Mouse (Mus musculus): ENCODE measurements around the gene Asphd1. TPM values are rescaled to one million over a fixed set of nuclear protein-coding genes. Genes with fewer than 3 reads are reported as not detected.

Asphd1 gene
- polyA plus RNA-seq, 1 experiment from 2014 or later = 11.5 TPM

DNA sequence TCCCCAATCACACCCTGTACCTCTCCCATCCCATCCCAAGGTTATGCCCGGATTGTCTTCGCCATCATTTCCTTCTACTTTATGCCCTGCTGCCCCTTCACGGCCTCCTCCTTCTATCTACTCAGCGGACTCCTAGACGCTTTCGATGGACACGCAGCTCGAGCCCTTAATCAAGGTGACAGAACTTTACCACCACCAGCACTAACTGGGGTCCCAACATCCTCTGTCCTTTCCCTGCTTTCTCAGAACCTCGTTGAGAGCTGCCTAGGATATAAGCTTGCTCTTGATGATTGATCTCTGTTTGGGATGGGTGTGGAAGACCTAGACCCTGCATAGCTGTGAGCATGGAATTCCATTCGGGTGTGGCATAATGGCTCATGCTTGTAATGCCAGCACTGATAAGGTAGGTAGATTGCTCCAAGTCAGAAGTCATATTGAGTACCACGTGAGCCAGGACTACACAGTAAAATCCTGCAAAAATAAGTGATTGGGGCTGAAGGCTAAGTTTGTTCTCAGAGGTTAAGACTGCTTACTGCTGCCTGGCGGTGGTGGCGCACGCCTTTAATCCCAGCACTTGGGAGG is 27.6 kb upstream of the Asphd1 start:
- WGBS = 29% methylated on average over 14 of the region's 14 CpGs
- Histone ChIP-seq H3K27me3 (replicated peaks; ENCODE audit: control insufficient read depth, insufficient read depth, low read length) (no peaks in the 10 kb centered on the region), H3K9ac (ENCODE audit: low read depth, low read length) (peak overlapping the region; percentile 99), H3K4me3 (ENCODE audit: low read length) (peak overlapping the region; percentile 99), H3K36me3 (ENCODE audit: control insufficient read depth, insufficient read depth, low read length) (peaks cover 20% of the 10 kb centered on the region; the same call in 1 of the 2 replicates), H3K4me1 (ENCODE audit: control insufficient read depth, insufficient read depth, low read depth, low read length) (peaks cover 9% of the 10 kb centered on the region), H3K27ac (ENCODE audit: low read depth, low read length) (peak overlapping the region; percentile 97), H3K4me2 (ENCODE audit: low read length) (peak overlapping the region; percentile 96), H3K9me3 (ENCODE audit: control insufficient read depth, low read length) (no peaks in the 10 kb centered on the region)
- no peak for ATAC-seq

DNA sequence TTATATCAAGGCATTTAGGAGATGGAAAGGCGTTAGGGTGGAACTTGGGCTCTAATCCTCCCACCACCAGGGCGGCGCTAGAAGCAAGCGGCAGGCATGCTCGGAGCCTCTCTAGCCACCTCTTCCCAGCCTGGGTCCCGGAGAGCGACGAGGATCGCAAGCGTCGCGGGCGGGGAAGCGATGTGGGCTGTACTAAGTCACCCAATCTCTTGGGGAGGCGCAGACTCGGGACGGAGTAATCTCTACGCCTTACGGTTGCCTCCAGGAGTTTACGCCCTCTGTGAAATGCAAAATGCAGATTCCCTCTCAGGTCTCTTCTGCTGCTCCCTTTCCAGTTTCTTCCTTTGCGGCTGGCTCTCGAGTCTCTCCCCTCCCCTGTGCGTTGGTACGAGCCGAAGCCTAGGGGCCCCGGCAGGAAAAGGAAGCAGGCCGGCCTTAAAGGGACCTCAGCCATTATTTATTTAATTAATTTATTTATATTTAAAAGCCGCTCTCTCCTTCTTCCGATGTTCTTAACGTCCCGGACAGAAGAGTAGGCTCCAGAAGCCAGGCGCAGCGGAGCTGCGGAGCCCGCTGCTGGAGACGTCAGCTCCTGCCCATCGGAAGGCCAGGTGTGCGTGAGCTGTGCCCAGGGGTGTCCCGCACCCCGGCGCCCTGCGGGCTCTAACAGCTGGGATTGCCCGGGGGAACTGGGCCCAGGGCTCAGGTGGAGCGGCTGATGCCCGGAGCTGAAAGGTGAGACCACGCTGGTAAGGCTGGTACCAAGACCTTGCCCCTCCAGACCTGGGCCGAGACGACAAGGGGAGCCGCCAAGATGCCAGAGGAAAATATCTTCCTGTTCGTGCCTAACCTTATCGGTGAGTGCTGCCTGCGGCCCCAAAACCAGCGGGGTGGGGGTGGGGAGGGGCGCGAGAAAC is 26.8 kb upstream of the Asphd1 start, which contains the start of gene Cdiptos:
Gene Cdiptos (minus strand): TSS at position 149 of the 917 bp plus-strand sequence.
- no peaks in the 10 kb centered on the region for H3K27me3 ChIP-seq (replicated peaks; ENCODE audit: control insufficient read depth, insufficient read depth, low read length)
- under 1% methylated on average over 49 of the region's 55 CpGs for WGBS
- ATAC-seq = peak; percentile 97
- H3K4me3 ChIP-seq (ENCODE audit: low read length) = peak within 1 kb of the TSS; percentile 99
- H3K9ac ChIP-seq (ENCODE audit: low read depth, low read length) = peak within 1 kb of the TSS; percentile 99
- H3K4me2 ChIP-seq (ENCODE audit: low read length) = peak within 1 kb of the TSS; percentile 96
- H3K27ac ChIP-seq (ENCODE audit: low read depth, low read length) = peak within 1 kb of the TSS; percentile 97
- no peaks in the 10 kb centered on the region for H3K9me3 ChIP-seq (ENCODE audit: control insufficient read depth, low read length)
- H3K4me1 ChIP-seq (ENCODE audit: control insufficient read depth, insufficient read depth, low read depth, low read length) = peaks cover 9% of the 10 kb centered on the region
- peaks cover 23% of the 10 kb centered on the region; the same call in 1 of the 2 replicates for H3K36me3 ChIP-seq (ENCODE audit: control insufficient read depth, insufficient read depth, low read length)

DNA sequence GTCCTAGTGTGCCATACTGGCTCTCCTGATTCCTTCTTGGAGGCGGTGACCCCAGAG is 26.3 kb upstream of the Asphd1 start, which contains the start of gene Cdipt:
Gene Cdipt (plus strand): TSS at position 22 of the 57 bp plus-strand sequence.
- WGBS = 9% methylated on average over 1 of the region's 1 CpGs
- ATAC-seq = no peak

DNA sequence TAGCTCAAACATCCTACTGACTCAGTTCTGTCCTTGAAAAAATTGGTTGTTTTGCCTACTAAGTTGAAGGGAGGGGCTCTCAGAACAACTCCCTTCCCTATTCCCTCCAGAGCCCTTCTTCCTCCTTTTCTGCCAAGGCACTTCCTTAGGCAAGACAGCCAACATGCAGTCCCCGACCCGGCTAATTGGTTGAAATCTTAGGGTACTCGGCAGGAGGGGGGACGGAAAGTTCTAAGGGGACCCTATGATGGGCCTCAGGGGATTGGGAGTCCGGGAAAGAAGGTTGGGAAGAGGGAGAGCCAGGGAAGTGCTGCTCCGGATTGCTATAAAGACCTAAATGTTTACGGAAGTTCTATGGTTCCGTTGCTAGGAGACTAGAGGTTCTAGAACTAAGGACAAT is 26.1 kb upstream of the Asphd1 start:
- peaks cover 9% of the 10 kb centered on the region for H3K4me1 ChIP-seq (ENCODE audit: control insufficient read depth, insufficient read depth, low read depth, low read length)
- H3K27me3 ChIP-seq (replicated peaks; ENCODE audit: control insufficient read depth, insufficient read depth, low read length) = no peaks in the 10 kb centered on the region
- H3K36me3 ChIP-seq (ENCODE audit: control insufficient read depth, insufficient read depth, low read length) = peaks cover 27% of the 10 kb centered on the region; the same call in 1 of the 2 replicates
- peak overlapping the region; percentile 99 for H3K9ac ChIP-seq (ENCODE audit: low read depth, low read length)
- no peak; the same call in 1 of the 2 replicates for ATAC-seq
- peak overlapping the region; percentile 97; the same call in 1 of the 2 replicates for H3K27ac ChIP-seq (ENCODE audit: low read depth, low read length)
- peak overlapping the region; percentile 48 for H3K4me2 ChIP-seq (ENCODE audit: low read length)
- H3K9me3 ChIP-seq (ENCODE audit: control insufficient read depth, low read length) = no peaks in the 10 kb centered on the region
- H3K4me3 ChIP-seq (ENCODE audit: low read length) = peak overlapping the region; percentile 99
- 19% methylated on average over 8 of the region's 8 CpGs for WGBS

More for the DNA sequence above, 26.3 kb upstream of the Asphd1 start, which contains the start of gene Cdipt:
- Histone ChIP-seq H3K4me2 (ENCODE audit: low read length) (peak within 1 kb of the TSS; percentile 96), H3K9ac (ENCODE audit: low read depth, low read length) (peak within 1 kb of the TSS; percentile 99), H3K36me3 (ENCODE audit: control insufficient read depth, insufficient read depth, low read length) (peaks cover 27% of the 10 kb centered on the region; the same call in 1 of the 2 replicates), H3K27me3 (replicated peaks; ENCODE audit: control insufficient read depth, insufficient read depth, low read length) (no peaks in the 10 kb centered on the region), H3K4me3 (ENCODE audit: low read length) (peak within 1 kb of the TSS; percentile 99), H3K27ac (ENCODE audit: low read depth, low read length) (peak within 1 kb of the TSS; percentile 97), H3K9me3 (ENCODE audit: control insufficient read depth, low read length) (no peaks in the 10 kb centered on the region), H3K4me1 (ENCODE audit: control insufficient read depth, insufficient read depth, low read depth, low read length) (peaks cover 9% of the 10 kb centered on the region)

DNA sequence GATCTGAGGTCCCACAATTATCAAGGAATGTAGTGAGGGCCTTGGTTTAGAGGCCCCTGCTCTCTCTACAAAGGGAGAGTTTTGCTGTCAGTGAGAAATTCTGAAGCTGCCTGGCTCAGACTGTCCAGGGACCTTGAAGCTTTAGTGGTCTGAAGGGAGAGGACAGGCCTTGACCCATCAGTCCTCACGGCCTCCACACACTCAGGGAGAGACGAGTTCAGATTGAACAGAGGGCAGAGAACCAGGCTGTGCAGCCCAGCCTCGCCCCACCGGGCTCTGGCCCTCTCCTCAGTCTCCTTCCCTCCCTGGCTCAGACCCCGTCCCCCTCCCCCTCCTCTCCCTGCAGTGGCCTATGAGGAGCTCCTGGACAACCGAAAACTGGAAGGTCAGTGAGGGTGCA is 18.0 kb upstream of the Asphd1 start:
- H3K36me3 ChIP-seq (ENCODE audit: control insufficient read depth, insufficient read depth, low read length) = peaks cover 37% of the 10 kb centered on the region
- no peaks in the 10 kb centered on the region for H3K4me1 ChIP-seq (ENCODE audit: control insufficient read depth, insufficient read depth, low read depth, low read length)
- no peak overlapping the region for H3K9ac ChIP-seq (ENCODE audit: low read depth, low read length)
- no peak overlapping the region for H3K4me3 ChIP-seq (ENCODE audit: low read length)
- no peaks in the 10 kb centered on the region for H3K27me3 ChIP-seq (replicated peaks; ENCODE audit: control insufficient read depth, insufficient read depth, low read length)
- 59% methylated on average over 6 of the region's 6 CpGs for WGBS
- H3K27ac ChIP-seq (ENCODE audit: low read depth, low read length) = no peak overlapping the region
- H3K4me2 ChIP-seq (ENCODE audit: low read length) = no peak overlapping the region
- H3K9me3 ChIP-seq (ENCODE audit: control insufficient read depth, low read length) = no peaks in the 10 kb centered on the region
- no peak for ATAC-seq

DNA sequence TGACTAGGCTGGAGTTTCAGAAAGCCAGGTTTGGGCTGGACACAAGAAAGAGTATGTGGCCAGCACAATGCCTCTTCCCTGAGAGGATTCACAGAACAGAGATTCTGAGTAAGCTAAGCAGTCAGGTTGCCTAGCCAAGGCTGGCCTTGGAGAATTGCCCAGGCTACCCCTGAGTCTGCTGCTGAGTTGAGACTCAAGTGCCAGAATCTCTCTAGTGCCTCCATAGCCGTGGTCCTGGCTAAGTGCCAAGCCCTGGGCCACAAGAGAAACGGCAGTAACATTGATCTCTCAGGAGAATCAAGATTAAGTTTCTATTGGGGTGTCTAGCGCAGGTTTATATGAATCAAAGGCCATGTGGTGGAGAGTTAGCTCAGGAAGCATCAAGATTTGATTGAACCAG is 16.2 kb upstream of the Asphd1 start:
- 72% methylated on average over 3 of the region's 3 CpGs for WGBS

DNA sequence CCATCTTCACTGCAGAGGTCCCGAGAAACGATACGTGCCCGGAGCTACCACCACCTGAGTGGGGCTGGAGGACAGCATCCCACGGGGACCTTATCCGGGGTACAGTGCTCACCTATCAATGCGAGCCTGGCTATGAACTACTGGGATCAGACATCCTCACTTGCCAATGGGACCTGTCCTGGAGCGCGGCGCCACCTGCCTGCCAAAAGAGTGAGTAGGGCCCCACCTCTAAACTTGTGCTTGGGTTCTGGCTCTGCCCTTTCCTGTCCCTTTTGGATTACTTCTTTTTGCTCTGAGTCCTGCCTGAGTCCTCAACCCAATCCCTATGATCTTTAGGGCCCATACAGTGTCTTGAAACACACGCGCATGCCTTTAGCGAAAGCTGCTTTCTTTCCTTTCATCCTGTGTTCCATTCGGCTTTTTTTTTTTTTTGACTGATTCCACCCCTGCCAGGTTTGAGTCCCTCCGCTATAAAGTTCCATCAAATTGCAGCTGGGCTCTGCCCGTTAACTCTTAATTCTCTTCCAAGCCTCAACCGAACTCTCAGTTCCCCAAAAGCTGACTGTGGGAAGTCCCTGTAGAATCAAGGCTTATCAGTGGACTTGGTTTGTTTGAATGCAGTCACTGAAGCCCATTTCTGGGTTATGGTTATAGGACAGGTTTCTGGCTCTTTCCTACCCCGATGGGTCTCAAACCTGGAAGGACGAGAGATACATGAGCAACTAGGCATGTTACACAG is 14.3 kb upstream of the Asphd1 start:
- Histone ChIP-seq H3K9ac (ENCODE audit: low read depth, low read length) (no peak overlapping the region), H3K27me3 (replicated peaks; ENCODE audit: control insufficient read depth, insufficient read depth, low read length) (0 out of 2 replicates have a peak, but pooled peaks cover 3% of the 10 kb centered on the region), H3K4me2 (ENCODE audit: low read length) (no peak overlapping the region), H3K9me3 (ENCODE audit: control insufficient read depth, low read length) (no peaks in the 10 kb centered on the region), H3K27ac (ENCODE audit: low read depth, low read length) (no peak overlapping the region), H3K36me3 (ENCODE audit: control insufficient read depth, insufficient read depth, low read length) (peaks cover 49% of the 10 kb centered on the region), H3K4me1 (ENCODE audit: control insufficient read depth, insufficient read depth, low read depth, low read length) (no peaks in the 10 kb centered on the region), H3K4me3 (ENCODE audit: low read length) (no peak overlapping the region)
- ATAC-seq = no peak
- 32% methylated on average over 19 of the region's 19 CpGs for WGBS

More for the DNA sequence above, 16.2 kb upstream of the Asphd1 start:
- no peak for ATAC-seq
- Histone ChIP-seq H3K9ac (ENCODE audit: low read depth, low read length) (no peak overlapping the region), H3K27me3 (replicated peaks; ENCODE audit: control insufficient read depth, insufficient read depth, low read length) (0 out of 2 replicates have a peak, but pooled peaks cover 3% of the 10 kb centered on the region), H3K4me2 (ENCODE audit: low read length) (no peak overlapping the region), H3K9me3 (ENCODE audit: control insufficient read depth, low read length) (no peaks in the 10 kb centered on the region), H3K27ac (ENCODE audit: low read depth, low read length) (no peak overlapping the region), H3K4me1 (ENCODE audit: control insufficient read depth, insufficient read depth, low read depth, low read length) (no peaks in the 10 kb centered on the region), H3K36me3 (ENCODE audit: control insufficient read depth, insufficient read depth, low read length) (peaks cover 43% of the 10 kb centered on the region), H3K4me3 (ENCODE audit: low read length) (no peak overlapping the region)

DNA sequence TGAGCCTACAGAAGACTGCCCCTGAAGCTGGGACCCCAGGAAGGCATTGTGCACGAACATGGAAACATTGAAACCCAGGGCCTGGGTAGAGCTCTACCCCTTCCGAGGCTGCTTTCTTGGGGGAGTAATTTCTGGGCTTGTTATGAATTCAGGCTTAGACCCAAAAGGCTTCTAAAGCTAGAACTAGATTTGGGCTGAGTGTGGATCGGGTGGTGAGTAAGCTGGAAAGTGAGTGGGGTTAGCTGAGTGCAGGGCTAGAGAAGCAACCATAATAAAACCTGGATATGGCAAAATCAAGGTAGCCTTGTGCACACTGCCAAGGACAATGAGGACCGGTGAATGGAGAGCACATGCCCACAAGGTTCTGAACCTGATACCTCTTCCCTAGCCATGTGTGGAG is 12.6 kb upstream of the Asphd1 start:
- 0 out of 2 replicates have a peak, but pooled peaks cover 3% of the 10 kb centered on the region for H3K27me3 ChIP-seq (replicated peaks; ENCODE audit: control insufficient read depth, insufficient read depth, low read length)
- no peaks in the 10 kb centered on the region for H3K9me3 ChIP-seq (ENCODE audit: control insufficient read depth, low read length)
- 84% methylated on average over 4 of the region's 4 CpGs for WGBS
- no peak overlapping the region for H3K4me3 ChIP-seq (ENCODE audit: low read length)
- no peak for ATAC-seq
- H3K4me1 ChIP-seq (ENCODE audit: control insufficient read depth, insufficient read depth, low read depth, low read length) = no peaks in the 10 kb centered on the region
- no peak overlapping the region for H3K9ac ChIP-seq (ENCODE audit: low read depth, low read length)
- no peak overlapping the region for H3K4me2 ChIP-seq (ENCODE audit: low read length)
- peaks cover 44% of the 10 kb centered on the region for H3K36me3 ChIP-seq (ENCODE audit: control insufficient read depth, insufficient read depth, low read length)
- no peak overlapping the region for H3K27ac ChIP-seq (ENCODE audit: low read depth, low read length)

DNA sequence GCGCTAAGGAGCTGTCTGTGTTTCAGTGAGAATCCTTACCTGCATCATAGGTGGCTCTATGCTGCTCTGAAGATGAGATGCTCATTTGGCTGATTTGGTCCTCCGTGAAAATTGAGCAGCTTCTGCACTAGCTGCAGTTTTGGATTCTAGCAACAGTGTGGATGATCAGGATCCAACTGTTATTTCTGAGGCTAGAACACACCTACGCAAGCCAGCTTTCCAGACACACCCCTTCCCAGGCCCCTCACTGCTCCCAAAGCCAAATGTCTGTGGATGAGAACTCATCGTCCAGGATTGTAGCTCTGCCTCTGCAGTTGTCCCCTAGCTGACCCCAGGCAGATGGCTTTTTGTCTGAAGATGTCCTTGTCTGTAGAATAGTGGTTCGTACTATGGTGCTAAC is 11.7 kb upstream of the Asphd1 start:
- peaks cover 47% of the 10 kb centered on the region for H3K36me3 ChIP-seq (ENCODE audit: control insufficient read depth, insufficient read depth, low read length)
- no peaks in the 10 kb centered on the region for H3K9me3 ChIP-seq (ENCODE audit: control insufficient read depth, low read length)
- no peak for ATAC-seq
- H3K27me3 ChIP-seq (replicated peaks; ENCODE audit: control insufficient read depth, insufficient read depth, low read length) = 0 out of 2 replicates have a peak, but pooled peaks cover 3% of the 10 kb centered on the region
- no peak overlapping the region for H3K4me2 ChIP-seq (ENCODE audit: low read length)
- WGBS = 87% methylated on average over 5 of the region's 5 CpGs
- no peak overlapping the region for H3K27ac ChIP-seq (ENCODE audit: low read depth, low read length)
- H3K9ac ChIP-seq (ENCODE audit: low read depth, low read length) = no peak overlapping the region
- H3K4me1 ChIP-seq (ENCODE audit: control insufficient read depth, insufficient read depth, low read depth, low read length) = no peaks in the 10 kb centered on the region
- H3K4me3 ChIP-seq (ENCODE audit: low read length) = no peak overlapping the region
